Mouse (Mus musculus): ENCODE results near the gene Traf7.

The Traf7 gene

GRCm38 (mm10) chr17:24506332-24507070 lies 21.2 kb downstream of the Traf7 start:
- no peak for DNase-seq

GRCm38 (mm10) chr17:24505286-24505955 lies 22.3 kb downstream of the Traf7 start:
- DNase-seq: no peak

- DNase-seq: no peak
These were observed 23.7 kb downstream of the Traf7 start for GRCm38 (mm10) chr17:24504085-24504484.

- no peak for DNase-seq
These were observed 25.5 kb downstream of the Traf7 start for GRCm38 (mm10) chr17:24502208-24502607.

- DNase-seq: no peak
These were observed 31.7 kb downstream of the Traf7 start for GRCm38 (mm10) chr17:24496026-24496425.

GRCm38 (mm10) chr17:24495443-24495842 lies 32.3 kb downstream of the Traf7 start:
- DNase-seq: no peak

- peak; percentile 51 to 74 for DNase-seq
These were observed 33.0 kb downstream of the Traf7 start for GRCm38 (mm10) chr17:24494627-24495335.

- DNase-seq: no peak
These were observed 37.3 kb downstream of the Traf7 start for GRCm38 (mm10) chr17:24490399-24490798.

- no peak for DNase-seq
These were observed 38.3 kb downstream of the Traf7 start for GRCm38 (mm10) chr17:24489265-24490030.

- peak; percentile 14 to 49 for DNase-seq
These were observed 39.0 kb downstream of the Traf7 start for GRCm38 (mm10) chr17:24488662-24489264.

- DNase-seq: no peak
These were observed 39.5 kb downstream of the Traf7 start, which contains the start of gene Caskin1 for GRCm38 (mm10) chr17:24488186-24488661. Gene Caskin1 (plus strand): TSS chr17:24488601.

- peak; percentile 54 to 59 for DNase-seq
These were observed 42.5 kb downstream of the Traf7 start for GRCm38 (mm10) chr17:24485090-24485860.

- no peak for DNase-seq
These were observed 44.2 kb downstream of the Traf7 start for GRCm38 (mm10) chr17:24483495-24483894.

- DNase-seq: no peak
These were observed 46.5 kb downstream of the Traf7 start for GRCm38 (mm10) chr17:24481027-24481815.

- peak in 1 of 2 experiments; percentile 23 for DNase-seq
These were observed 47.4 kb downstream of the Traf7 start for GRCm38 (mm10) chr17:24480201-24480826.

- no peak for DNase-seq
These were observed 48.3 kb downstream of the Traf7 start for GRCm38 (mm10) chr17:24479431-24479830.

GRCm38 (mm10) chr17:24478663-24479380 lies 48.9 kb downstream of the Traf7 start, which contains the start of gene Mlst8:
Gene Mlst8 (minus strand): TSS chr17:24479078.
- DNase-seq: peak; percentile 97 to 98

- peak; percentile 26 to 55 for DNase-seq
These were observed 49.6 kb downstream of the Traf7 start for GRCm38 (mm10) chr17:24477985-24478600.

Data from kidney, postnatal 25 days (tissue).